Mouse (Mus musculus): ENCODE results near the gene Irf5.
"Not testable (repeated sequence)": the region's sequence is repeated elsewhere in the genome, so short reads cannot be mapped to it uniquely, and the experiment has no call there.

The Irf5 gene

GRCm38 (mm10) chr6:29527361-29528164 lies 1.1 kb downstream of the Irf5 start:
- no peak for DNase-seq (ENCODE audit: extremely low read depth, low read depth)

DNA sequence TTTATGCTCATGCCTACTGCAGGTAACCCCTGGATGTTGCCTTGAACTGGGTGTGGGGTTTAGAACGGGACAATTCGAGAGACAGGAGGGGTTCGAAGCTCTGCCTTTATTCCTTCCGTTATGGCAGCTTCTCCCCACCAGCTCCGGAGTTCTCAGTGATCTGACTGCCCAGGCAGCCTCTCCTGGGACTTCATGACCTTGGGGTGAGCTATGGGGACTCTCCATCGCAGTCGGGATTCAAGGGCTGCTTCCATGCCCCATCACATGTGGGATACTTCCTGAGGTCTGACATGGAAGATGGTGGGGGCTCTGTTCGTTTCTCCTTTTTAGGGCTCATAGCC lies 1.7 kb downstream of the Irf5 start:
- DNase-seq (ENCODE audit: extremely low read depth, low read depth) = no peak

DNA sequence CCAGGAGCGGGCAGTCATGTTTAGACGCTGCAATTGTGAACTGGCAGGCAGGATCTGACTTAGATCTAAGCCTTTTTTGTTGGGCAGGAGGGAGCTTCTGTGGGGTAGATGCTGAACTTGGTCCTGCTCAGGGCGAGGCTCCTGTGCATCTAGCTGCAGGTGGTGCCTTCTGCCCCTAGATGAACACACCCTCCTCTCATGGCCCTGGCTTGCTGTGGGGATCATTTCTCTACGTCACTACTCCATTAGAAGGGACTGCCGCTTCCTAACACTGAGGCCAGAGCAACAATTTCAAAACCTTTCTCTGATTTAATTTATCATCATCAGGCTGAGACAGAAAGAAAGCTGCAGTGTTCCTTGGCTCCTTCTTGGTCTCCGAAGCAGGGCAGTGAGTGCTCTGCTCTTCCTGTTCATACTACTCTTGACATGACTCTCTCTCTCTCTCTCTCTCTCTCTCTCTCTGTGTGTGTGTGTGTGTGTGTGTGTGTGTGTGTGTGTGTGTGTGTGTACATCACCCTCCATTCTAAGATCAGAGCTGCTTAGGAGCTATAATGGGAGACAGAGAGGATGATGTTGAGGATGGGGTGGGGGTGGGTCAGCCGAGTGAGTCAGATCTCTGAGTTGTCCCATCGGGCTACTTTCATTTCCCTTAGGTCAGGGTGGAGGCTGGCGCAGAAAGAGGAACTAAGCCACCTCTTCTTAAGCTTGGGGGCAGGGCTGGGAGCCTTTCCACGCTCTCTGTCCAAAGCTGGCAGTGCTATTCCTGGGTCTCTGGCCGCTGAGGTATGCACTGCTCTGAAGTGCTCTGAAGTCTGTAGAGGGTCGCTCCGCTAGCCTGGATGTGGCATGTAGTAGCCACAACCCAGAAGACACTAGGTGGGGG lies 2.4 kb downstream of the Irf5 start:
- peak; percentile 77 for DNase-seq (ENCODE audit: extremely low read depth, low read depth)

GRCm38 (mm10) chr6:29529444-29529820 lies 3.0 kb downstream of the Irf5 start:
- DNase-seq (ENCODE audit: extremely low read depth, low read depth) = no peak

GRCm38 (mm10) chr6:29530050-29530449 lies 3.6 kb downstream of the Irf5 start:
- DNase-seq (ENCODE audit: extremely low read depth, low read depth) = no peak

GRCm38 (mm10) chr6:29535316-29535715 lies 8.9 kb downstream of the Irf5 start:
- DNase-seq (ENCODE audit: extremely low read depth, low read depth) = no peak

DNA sequence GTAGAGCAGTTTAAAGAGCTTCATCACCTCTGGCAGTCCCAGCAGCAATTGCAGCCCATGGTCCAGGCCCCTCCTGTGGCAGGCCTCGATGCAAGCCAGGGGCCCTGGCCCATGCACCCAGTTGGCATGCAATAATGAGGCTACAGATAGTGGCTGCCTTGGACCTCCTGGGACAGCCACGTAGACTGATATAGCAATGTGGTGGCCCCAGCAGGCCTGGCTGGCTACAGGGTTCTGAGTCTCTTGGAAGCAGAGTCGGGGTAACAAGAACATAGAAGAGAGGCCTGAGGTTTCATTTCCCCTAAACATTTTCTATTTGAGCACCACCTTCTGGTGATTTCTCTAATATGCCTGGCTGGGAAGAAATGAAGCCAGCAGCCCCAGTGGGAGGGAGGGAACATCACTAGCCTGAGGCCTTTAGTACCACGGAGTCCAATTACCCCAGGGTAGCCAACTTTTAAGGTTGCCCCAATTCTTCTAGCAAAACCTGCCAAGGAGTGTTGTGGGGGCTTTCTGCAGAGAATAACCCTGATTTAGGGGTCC lies 10.3 kb downstream of the Irf5 start:
- DNase-seq (ENCODE audit: extremely low read depth, low read depth) = no peak

DNA sequence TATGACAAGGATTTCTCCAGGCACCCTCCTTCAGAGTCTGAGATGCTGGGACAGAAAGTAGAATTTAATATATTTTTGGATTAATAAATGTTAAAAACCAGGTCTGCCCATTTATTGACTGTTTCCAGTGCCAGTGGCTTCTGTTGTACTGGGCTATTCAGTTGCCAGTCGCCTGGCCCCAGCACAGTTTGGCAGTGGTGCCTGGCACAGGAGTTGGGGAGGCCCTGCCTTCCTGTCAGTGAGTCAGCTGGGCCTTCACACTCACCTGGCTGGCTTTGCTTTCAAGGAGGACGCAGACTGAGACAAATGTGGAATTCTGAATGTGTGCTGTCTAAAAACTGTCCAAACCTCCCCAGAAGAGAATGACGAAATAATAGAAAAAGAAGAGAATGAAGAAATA lies 10.8 kb downstream of the Irf5 start:
- DNase-seq (ENCODE audit: extremely low read depth, low read depth) = no peak

GRCm38 (mm10) chr6:29539502-29539901 lies 13.1 kb downstream of the Irf5 start:
- no peak for DNase-seq (ENCODE audit: extremely low read depth, low read depth)

DNA sequence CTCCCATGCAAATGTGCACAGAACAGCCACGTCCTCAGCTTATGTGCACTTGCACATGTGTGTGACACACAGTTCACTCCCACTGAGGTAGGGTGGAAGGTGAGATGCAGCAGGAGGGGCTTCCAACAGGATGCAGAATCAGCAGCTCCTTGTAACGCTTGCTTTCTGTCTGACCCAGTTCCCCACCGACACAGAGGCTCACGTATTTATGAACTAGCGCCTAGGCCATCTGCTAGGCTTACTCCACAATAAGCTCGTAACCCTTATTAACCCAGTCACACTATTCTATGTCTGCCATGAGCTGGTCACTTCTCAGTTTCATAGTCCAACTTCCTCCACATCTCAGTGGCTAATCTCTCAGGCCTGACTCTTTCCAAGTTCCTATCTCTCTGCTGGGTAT lies 13.8 kb downstream of the Irf5 start:
- no peak for DNase-seq (ENCODE audit: extremely low read depth, low read depth)

GRCm38 (mm10) chr6:29540956-29541355 lies 14.5 kb downstream of the Irf5 start:
- DNase-seq (ENCODE audit: extremely low read depth, low read depth) = no peak

DNA sequence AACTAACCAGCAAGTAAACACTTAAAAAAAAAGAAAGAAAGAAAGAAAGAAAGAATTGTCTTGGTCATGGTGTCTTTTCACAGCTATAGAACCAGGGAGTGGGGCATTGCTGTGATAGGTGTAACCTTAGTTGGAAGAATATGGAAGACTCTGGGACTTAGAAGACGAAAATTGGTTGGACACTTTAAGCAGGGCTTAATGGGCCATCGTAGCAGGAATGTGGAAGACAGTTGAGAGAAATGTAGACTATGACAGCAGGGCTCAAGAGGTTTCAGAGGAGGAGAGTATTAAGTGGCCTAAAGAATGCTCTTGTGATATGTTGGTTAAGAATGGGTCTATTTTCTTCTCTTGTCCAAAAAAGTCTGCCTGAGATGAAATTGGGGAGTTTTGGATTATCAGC lies 19.2 kb downstream of the Irf5 start:
- no peak for DNase-seq (ENCODE audit: extremely low read depth, low read depth)

- DNase-seq (ENCODE audit: extremely low read depth, low read depth) = no peak
Measured at GRCm38 (mm10) chr6:29547582-29547981, 21.2 kb downstream of the Irf5 start.

GRCm38 (mm10) chr6:29548086-29548485 lies 21.7 kb downstream of the Irf5 start:
- DNase-seq (ENCODE audit: extremely low read depth, low read depth) = no peak

DNA sequence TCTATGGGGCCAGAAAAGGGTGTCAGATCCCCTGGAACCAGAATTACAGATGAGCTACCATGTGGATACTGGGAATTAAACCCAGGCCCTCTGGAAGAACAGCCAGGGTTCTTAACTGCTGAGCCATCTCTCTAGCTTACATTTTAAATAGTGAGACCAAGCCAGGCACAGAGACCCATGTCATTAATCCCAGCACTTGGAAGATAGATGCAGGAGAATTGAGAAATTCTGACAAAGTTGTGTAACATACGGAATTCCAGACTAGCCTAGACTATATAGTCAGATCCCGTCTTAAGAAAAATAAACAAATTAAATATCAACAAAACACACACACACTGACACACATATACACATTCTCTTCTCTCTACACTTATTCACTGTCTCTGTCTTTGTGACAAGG lies 26.1 kb downstream of the Irf5 start:
- no peak for DNase-seq (ENCODE audit: extremely low read depth, low read depth)

DNA sequence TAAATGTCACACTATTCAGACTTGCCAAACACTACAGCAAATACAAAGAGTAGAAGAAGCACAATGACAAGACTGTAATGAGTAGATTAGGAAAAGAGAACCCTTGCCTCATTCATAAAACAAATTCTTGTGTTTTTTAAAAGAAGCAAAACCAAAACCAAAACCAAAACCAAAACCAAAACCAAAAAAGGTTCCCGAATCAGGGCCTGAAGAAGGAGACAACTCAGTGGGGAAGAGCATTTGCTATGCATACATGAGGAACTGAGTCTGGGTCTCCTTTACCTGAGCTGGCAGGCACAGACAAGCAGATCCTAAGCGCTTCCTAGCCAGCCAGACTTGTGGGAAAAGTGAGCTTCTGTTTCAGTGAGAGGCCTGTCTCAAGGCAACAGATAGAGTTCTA lies 30.7 kb downstream of the Irf5 start:
- no peak for DNase-seq (ENCODE audit: extremely low read depth, low read depth)

GRCm38 (mm10) chr6:29576388-29576787 lies 50.0 kb downstream of the Irf5 start:
- not testable (repeated sequence) for DNase-seq (ENCODE audit: extremely low read depth, low read depth)

GRCm38 (mm10) chr6:29580770-29581169 lies 54.3 kb downstream of the Irf5 start:
- no peak for DNase-seq (ENCODE audit: extremely low read depth, low read depth)

DNA sequence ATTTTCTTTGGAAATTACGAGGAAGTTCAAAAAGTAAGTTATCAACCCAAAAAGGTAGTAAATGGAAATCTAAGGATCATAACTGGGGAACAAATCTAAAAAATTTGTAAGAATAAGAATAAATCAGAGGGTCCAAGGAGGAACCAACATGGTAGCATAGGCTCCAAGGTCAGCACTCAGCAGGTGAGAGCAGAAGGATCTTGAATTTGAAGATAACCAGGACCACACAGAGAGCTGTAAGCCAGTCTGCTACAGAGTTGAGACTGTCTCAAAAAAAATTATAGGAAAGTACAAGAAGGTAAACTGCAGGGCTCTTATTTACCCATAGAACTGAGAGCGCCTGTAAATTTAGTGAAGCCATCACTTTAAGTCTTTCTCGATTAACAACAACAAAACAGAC lies 54.8 kb downstream of the Irf5 start:
- no peak for DNase-seq (ENCODE audit: extremely low read depth, low read depth)
